Mouse (Mus musculus): ENCODE measurements at regions not wholly inside any gene's neighbourhood (a gene's known extent, or its start where the extent isn't known, plus 50 kb on each side); places are given as distances from the start of the nearest gene placed in this dataset.

- no peak for DNase-seq
Observed at GRCm38 (mm10) chr3:54443791-54444190, 82.9 kb downstream of the Postn start.

GRCm38 (mm10) chr3:54446889-54447288 is 86.0 kb downstream of the Postn start:
- no peak for DNase-seq

- no peak for DNase-seq
Observed at GRCm38 (mm10) chr3:54457416-54457815, 96.5 kb downstream of the Postn start.

- no peak for DNase-seq
Observed at GRCm38 (mm10) chr3:54461366-54461765, 100.5 kb downstream of the Postn start.

- no peak for DNase-seq
Observed at GRCm38 (mm10) chr3:54466097-54466496, 105.2 kb downstream of the Postn start.

GRCm38 (mm10) chr3:54474209-54474608 is 113.3 kb downstream of the Postn start:
- DNase-seq = no peak

- DNase-seq = no peak
Observed at GRCm38 (mm10) chr3:54475879-54476278, 115.0 kb downstream of the Postn start.

- no peak for DNase-seq
Observed at GRCm38 (mm10) chr3:54477986-54478385, 117.1 kb downstream of the Postn start.

- no peak for DNase-seq
Observed at GRCm38 (mm10) chr3:54480251-54480650, 119.3 kb downstream of the Postn start.

GRCm38 (mm10) chr3:54487346-54487745 is 126.4 kb downstream of the Postn start:
- DNase-seq = no peak

GRCm38 (mm10) chr3:54487844-54488243 is 126.9 kb downstream of the Postn start:
- no peak for DNase-seq

GRCm38 (mm10) chr3:54490249-54490900 is 129.5 kb downstream of the Postn start:
- no peak for DNase-seq

GRCm38 (mm10) chr3:54493567-54493966 is 132.7 kb downstream of the Postn start:
- no peak for DNase-seq

GRCm38 (mm10) chr3:54504997-54505396 is 144.1 kb downstream of the Postn start:
- DNase-seq = no peak

- DNase-seq = no peak
Observed at GRCm38 (mm10) chr3:54507575-54507974, 146.7 kb downstream of the Postn start.

- no peak for DNase-seq
Observed at GRCm38 (mm10) chr3:54508906-54509305, 148.0 kb downstream of the Postn start.

GRCm38 (mm10) chr3:54517251-54517650 is 156.3 kb downstream of the Postn start:
- no peak for DNase-seq

GRCm38 (mm10) chr3:54522716-54523115 is 161.8 kb downstream of the Postn start:
- DNase-seq = no peak

- no peak for DNase-seq
Observed at GRCm38 (mm10) chr3:54526618-54527017, 165.7 kb downstream of the Postn start.

GRCm38 (mm10) chr3:54528292-54528691 is 164.3 kb upstream of the Supt20 start:
- no peak for DNase-seq

- DNase-seq = no peak
Observed at GRCm38 (mm10) chr3:54530251-54530650, 162.4 kb upstream of the Supt20 start.

- no peak for DNase-seq
Observed at GRCm38 (mm10) chr3:54535361-54535760, 157.2 kb upstream of the Supt20 start.

GRCm38 (mm10) chr3:54538055-54538454 is 154.6 kb upstream of the Supt20 start:
- no peak for DNase-seq

- no peak for DNase-seq
Observed at GRCm38 (mm10) chr3:54540540-54541080, 152.0 kb upstream of the Supt20 start.

- no peak for DNase-seq
Observed at GRCm38 (mm10) chr3:54541389-54541788, 151.2 kb upstream of the Supt20 start.
